Mouse (Mus musculus) gastrocnemius, postnatal 14 days (tissue): ENCODE data around the gene Ptprd. TPM values are rescaled to one million over a fixed set of nuclear protein-coding genes. Genes with fewer than 3 reads are reported as not detected.

Source experiments
- DNase-seq: peaks from one replicate; pipeline ENCODE4 v3.0.0; 2021; ENCODE audit warnings: mixed read lengths
- intact Hi-C: fragments of 180-260 bp; cut with DNase I; formaldehyde crosslinking; loops from one replicate; pipeline ENCODE4 v1.15.1; 2025; ENCODE audit warnings: low total_unique reads
- microRNA-seq, 2 experiments: library from miRNA; unstranded; fragments of <30 nt; microRNA quantifications; one replicate each; pipeline ENCODE4 v1.2.0; 2021
- total RNA-seq, 2 experiments: library from RNA; stranded (reverse); gene quantifications; 2 replicates each; pipeline ENCODE4 v1.2.3; 2021

Gene Ptprd
- total RNA-seq, 2 experiments from 2014 or later = 15.9 to 21.1 TPM

- DNase-seq = no peak
- intact Hi-C loops = no loop called here
These were observed 2258.3 kb downstream of the Ptprd start for GRCm38 (mm10) chr4:75953349-75954060.

DNA sequence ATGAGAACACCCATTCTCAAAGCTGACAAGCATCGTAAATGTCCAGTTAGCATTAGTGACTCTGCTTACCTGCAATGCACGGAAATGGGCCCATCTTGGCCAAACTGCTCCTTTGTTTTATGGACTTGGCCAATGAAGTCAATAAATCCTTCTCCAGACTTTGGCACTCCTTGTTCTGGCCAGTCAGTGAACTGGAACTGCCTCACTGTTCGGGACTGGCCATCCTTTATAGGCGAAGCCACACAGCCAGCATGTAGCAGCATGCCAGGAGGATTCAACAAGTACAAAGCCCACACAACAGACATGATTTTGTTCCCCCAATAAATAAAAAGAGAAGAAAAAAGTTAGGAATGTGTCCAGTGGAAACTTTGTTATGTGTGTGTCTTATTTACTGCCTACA is 2261.2 kb downstream of the Ptprd start:
- no peak for DNase-seq
- intact Hi-C loops = no loop called here

DNA sequence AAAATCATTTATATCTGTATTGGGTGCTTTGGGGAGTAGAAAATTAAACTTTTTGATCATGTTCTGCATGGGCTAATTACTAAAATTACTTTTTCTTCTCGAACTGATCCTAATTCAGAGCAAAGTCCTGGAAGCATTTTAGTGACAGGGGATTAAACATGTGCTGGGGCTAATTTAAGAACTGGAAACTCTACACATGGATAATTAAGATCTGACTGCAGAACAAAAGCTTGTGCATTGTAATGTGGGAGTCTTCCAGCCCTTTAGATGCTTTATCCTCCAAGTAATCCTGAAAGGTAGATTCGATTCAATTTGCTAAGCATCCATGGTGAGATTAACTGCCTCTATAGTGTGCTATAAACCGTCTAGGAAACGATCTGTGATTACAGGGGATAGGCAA is 2316.9 kb downstream of the Ptprd start:
- intact Hi-C loops = no loop called here
- no peak for DNase-seq

Small RNA genes within 50 kb of the gene (microRNA-seq; reads per million reads assigned to microRNA genes)
- gene Gm23159 = 0 reads per million in 2 experiments
